Mouse (Mus musculus) embryonic stem cell, embryonic (primary cell): ENCODE measurements around the gene Arl3.

Source experiments
- CTCF ChIA-PET, 4 experiments: fragments of 300-600 bp in 2 of 4; fragments of 350-600 bp in 2 of 4; sonication (Branson Sonifier 250); formaldehyde crosslinking; loops; one replicate each; lab custom pipeline; 2022; ENCODE audit warnings: inconsistent platforms in 2 of 4; lab: Charles Lee
- POLR2A ChIA-PET, 4 experiments: fragments of 300-600 bp in 2 of 4; fragments of 350-600 bp in 2 of 4; sonication (Branson Sonifier 250); formaldehyde crosslinking; loops; one replicate each; lab custom pipeline; 2022; ENCODE audit warnings: antibody characterized with exemption in 4 of 4, inconsistent platforms in 1 of 4; lab: Charles Lee

The Arl3 gene

GRCm38 (mm10) chr19:46522433-46523044 is 50.5 kb downstream of the Arl3 start:
- CTCF ChIA-PET = interaction anchor here in 3 of 4 experiments (0.5 to 2.1 kb wide), 5 partner anchors 12 to 1022 kb away, joined by 3 to 10 read pairs (median 4); no protein-coding TSS in a partner anchor
- POLR2A ChIA-PET = interaction anchor here (0.6 to 20.7 kb wide), 27 partner anchors 9 to 563 kb away, joined by 3 to 534 read pairs (median 4); partner anchors contain the start of gene Trim8 (in 2 of the 4)

- POLR2A ChIA-PET = interaction anchor here (0.6 to 20.7 kb wide), 11 partner anchors 11 to 1978 kb away, joined by 3 to 534 read pairs (median 4); partner anchors contain the start of gene Trim8 (in 2 of the 4)
These were observed 51.3 kb downstream of the Arl3 start for GRCm38 (mm10) chr19:46521698-46522097.

GRCm38 (mm10) chr19:46518828-46519621 is 54.0 kb downstream of the Arl3 start:
- ChIA-PET POLR2A (interaction anchor here (0.5 to 34.8 kb wide), 20 partner anchors 10 to 450 kb away, joined by 3 to 957 read pairs (median 4); partner anchors contain the start of genes Trim8 (in 2 of the 4) and Sufu (in 1 of the 4)), CTCF (interaction anchor here (0.6 to 2.1 kb wide), 14 partner anchors 8 to 931 kb away, joined by 3 to 18 read pairs (median 6); no protein-coding TSS in a partner anchor)

More at GRCm38 (mm10) chr19:46521698-46522097, 51.3 kb downstream of the Arl3 start:
- CTCF ChIA-PET = interaction anchor here (0.7 to 1.1 kb wide), 5 partner anchors 11 to 66 kb away, joined by 3 to 4 read pairs (median 3); no protein-coding TSS in a partner anchor

DNA sequence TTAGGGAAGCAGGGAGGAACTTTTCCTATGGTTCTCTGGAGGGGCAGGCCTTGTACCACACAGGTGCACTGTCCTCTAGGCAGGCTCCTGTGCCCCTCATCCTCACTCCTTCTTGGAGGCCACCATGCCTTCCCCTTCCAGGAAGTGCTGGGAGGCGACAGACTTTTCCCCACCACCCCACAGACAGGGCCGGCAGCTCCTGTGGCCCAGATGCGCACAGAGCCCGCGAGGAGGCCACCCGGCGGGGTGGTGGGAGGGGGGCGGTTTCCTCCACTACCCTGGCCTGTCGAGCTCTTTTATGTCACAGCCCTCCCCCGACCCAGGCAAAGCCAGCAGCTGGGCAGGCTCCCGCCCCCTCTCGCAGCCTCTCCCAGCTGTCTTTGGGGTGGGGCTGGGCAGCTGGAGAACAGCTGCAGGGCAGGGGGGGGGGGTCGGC is 54.6 kb downstream of the Arl3 start:
- POLR2A ChIA-PET = interaction anchor here (0.6 to 34.8 kb wide), 21 partner anchors 9 to 449 kb away, joined by 3 to 957 read pairs (median 4); partner anchors contain the start of genes Trim8 (in 2 of the 4) and Sufu (in 1 of the 4)
- CTCF ChIA-PET = interaction anchor here (0.6 to 2.1 kb wide), 13 partner anchors 8 to 932 kb away, joined by 3 to 18 read pairs (median 5); no protein-coding TSS in a partner anchor

DNA sequence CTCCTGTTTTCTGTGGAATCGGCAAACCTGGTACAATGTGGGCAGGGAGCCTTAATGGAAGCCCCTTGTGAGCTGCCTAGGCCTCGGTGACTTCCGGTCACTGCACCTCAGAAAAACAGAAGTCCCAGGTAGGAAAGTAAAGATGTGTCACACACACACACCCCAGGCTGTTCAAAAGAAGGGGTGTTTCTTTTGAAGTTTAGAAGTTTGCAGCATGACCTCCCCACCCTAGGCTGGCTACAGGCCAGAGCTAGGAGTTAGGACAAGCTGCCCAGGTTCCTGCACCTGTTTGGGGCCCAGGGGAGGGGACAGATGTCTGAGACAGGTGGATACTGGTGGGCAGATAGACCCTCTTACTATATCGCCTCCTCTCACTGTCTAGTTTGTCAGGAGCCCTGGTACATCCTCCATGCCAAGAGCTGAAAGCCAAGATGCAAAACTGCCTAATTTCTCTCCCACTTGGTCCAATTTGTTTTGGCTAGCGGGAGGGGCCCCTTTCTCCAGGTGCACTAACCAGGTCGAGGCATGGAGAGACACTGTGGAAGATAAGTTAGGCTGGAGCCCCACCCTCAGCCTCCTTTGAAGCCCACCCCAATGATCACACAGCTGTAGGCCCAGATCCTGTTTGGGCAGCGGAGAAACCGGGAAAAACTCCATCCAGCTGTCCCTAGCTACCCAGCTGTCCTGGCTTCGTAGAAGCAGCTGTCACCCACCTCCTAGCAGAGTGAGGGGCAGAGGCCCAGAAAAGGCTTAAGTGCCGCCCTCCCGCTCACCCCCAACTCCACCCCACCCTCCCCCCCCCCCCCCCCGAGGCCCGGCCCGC is 55.3 kb downstream of the Arl3 start:
- ChIA-PET POLR2A (interaction anchor here (0.6 to 34.8 kb wide), 24 partner anchors 9 to 603 kb away, joined by 3 to 957 read pairs (median 4); partner anchors contain the start of gene Trim8 (in 2 of the 4)), CTCF (interaction anchor here in 3 of 4 experiments (0.6 to 2.1 kb wide), 8 partner anchors 9 to 243 kb away, joined by 3 to 9 read pairs (median 4); no protein-coding TSS in a partner anchor)

DNA sequence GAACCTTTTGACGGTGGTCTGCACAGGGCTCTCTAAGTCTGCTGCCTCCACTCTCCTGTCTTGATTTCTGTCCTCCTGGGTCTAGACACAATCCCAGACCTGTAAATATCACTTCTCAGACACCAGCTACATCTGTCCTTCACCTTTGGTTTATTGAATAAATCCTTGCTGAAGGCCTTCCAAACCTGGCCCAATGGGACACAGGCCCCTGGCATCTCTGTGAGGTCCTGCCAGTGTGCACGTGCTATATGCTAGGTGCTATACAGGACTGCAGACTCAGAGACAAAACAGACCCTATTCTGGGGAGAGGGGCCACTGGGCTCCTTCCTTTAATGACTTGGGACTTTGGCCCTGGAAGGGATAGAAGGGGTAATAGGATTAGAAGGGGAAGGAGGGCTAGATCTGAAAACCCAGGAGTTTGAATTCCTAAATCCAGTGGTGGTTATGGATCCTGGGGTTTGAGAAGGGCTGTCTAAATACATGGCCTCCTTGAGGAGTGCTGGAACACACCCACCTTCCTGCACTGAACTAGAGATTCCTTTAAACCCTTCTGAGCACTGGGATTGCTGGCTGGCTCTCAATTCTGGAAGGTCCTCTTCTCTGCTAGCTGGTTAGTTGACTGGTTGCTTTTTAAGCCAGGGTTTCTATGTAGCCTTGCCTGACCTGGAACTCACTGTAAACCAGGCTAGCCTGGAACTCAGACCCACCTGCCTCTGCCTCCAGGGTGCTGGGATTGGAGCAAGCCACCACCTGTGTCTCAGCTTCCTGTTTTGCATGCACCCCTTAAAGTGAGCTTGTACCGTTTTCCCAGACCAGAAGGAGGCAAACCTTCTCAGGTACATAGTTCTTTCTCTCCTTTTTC is 56.1 kb downstream of the Arl3 start:
- ChIA-PET CTCF (interaction anchor here in 2 of 4 experiments (1.3 to 2.1 kb wide), 4 partner anchors 8 to 82 kb away, joined by 4 to 9 read pairs (median 6); no protein-coding TSS in a partner anchor), POLR2A (interaction anchor here (0.5 to 34.8 kb wide), 17 partner anchors 7 to 368 kb away, joined by 3 to 957 read pairs (median 4); partner anchors contain the start of genes Trim8 (in 2 of the 4) and Sufu (in 1 of the 4))

DNA sequence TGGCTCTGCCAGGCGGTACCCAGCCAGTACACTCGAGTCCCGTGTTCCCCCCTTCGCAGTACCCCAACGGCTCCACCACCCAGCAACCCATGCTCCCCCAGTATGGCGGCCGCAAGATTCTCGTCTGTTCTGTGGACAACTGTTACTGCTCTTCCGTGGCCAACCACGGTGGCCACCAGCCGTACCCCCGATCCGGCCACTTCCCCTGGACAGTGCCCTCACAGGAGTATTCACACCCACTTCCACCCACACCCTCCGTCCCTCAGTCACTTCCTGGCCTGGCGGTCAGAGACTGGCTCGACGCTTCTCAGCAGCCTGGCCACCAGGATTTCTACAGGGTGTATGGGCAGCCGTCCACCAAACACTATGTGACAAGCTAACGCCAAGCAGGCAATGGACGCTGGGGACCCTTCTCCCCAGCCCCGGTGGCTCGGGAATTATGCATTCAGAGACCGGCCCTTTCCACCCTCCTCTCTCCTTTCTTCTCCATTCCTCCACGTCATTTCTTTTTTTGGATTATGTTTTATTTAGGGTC is 57.6 kb downstream of the Arl3 start:
- CTCF ChIA-PET = interaction anchor here in 2 of 4 experiments (1.0 to 2.5 kb wide), 3 partner anchors 9 to 14 kb away, joined by 3 to 6 read pairs (median 4); no protein-coding TSS in a partner anchor
- POLR2A ChIA-PET = interaction anchor here in 3 of 4 experiments (1.0 to 34.8 kb wide), 15 partner anchors 8 to 159 kb away, joined by 3 to 957 read pairs (median 4); partner anchors contain the start of genes Sufu (in 2 of the 3), Trim8 (in 2 of the 3), Arl3 (in 1 of the 3) and Sfxn2 (in 1 of the 3)

DNA sequence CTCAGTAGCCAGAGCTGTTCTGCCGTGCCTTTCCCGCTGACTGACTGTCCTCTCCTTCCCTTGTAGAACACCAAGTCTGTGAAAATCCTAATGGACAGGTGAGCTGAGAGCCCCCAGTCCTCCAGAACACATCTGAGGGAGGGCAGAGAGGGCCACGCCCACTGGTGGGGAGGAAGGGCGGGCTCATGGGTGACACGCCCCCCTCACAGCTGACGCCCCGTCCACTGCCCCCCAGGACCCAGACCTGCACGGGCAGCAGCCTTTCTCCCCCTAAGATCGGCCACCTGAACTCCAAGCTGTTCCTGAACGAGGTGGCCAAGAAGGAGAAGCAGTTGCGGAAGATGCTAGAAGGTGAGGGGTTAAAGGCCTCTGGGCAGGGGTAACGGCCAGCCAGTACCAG is 58.6 kb downstream of the Arl3 start:
- ChIA-PET CTCF (interaction anchor here in 2 of 4 experiments (0.6 to 2.5 kb wide), 4 partner anchors 10 to 103 kb away, joined by 3 to 6 read pairs (median 4); no protein-coding TSS in a partner anchor), POLR2A (interaction anchor here in 3 of 4 experiments (1.0 to 34.8 kb wide), 13 partner anchors 8 to 158 kb away, joined by 3 to 957 read pairs (median 5); partner anchors contain the start of genes Trim8 (in 2 of the 3), Arl3 (in 1 of the 3), Sfxn2 (in 1 of the 3) and Sufu (in 1 of the 3))

DNA sequence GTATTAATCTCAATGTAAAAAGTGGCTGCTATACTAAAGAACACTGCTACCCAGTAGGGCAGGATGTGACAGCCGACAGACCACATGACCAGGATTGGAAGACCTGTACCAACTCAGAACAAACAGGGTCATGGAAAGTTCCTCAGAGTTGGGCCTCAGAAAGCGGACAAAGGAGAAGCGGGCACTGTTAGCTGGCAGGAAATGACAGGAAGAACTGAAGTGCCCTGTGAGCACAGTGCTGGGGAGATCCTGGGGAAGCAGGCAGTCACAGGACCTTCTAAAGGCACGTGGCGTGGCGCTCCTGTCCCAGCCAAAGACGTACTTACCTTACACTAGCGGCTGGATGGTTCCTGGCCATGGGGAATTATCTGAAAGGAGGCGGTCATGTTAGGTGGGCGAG is 61.7 kb downstream of the Arl3 start:
- ChIA-PET CTCF (interaction anchor here (0.5 to 2.3 kb wide), 56 partner anchors 7 to 909 kb away, joined by 3 to 27 read pairs (median 4); partner anchors contain the start of genes Fbxl15 (in 1 of the 4), Pdcd11 (in 1 of the 4), Usmg5 (in 1 of the 4) and Wbp1l (in 1 of the 4)), POLR2A (interaction anchor here (0.6 to 47.3 kb wide), 34 partner anchors 8 to 1113 kb away, joined by 3 to 957 read pairs (median 4); partner anchors contain the start of genes Trim8 (in 2 of the 4), Arl3 (in 1 of the 4), Borcs7 (in 1 of the 4) and Cuedc2 (in 1 of the 4))

DNA sequence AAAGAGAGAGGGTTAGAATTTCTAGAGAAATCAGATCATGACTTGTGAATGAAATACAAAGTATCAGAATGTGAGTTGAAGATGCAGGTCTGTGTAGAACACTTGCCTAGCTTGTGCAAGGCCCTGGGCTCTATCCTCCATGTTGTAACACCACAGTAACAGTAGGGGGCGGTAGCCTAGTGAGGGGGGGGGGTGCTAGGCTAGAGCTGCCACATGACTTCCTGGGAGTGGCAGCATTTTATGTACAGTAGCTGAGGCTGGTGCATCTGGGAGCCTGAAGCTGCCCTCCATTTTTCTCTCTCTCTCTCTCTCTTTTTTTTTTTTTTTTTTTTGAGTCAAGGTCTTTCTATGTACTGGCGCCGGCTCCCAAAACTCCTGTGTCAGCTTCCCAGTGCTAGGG is 62.2 kb downstream of the Arl3 start:
- ChIA-PET CTCF (interaction anchor here (0.5 to 2.3 kb wide), 70 partner anchors 8 to 1508 kb away, joined by 3 to 27 read pairs (median 4); partner anchors contain the start of genes Fbxl15 (in 1 of the 4), Pdcd11 (in 1 of the 4), Trim8 (in 1 of the 4) and Usmg5 (in 1 of the 4)), POLR2A (interaction anchor here (0.5 to 47.3 kb wide), 51 partner anchors 8 to 1112 kb away, joined by 3 to 957 read pairs (median 4); partner anchors contain the start of genes Trim8 (in 2 of the 4), Arl3 (in 1 of the 4), Borcs7 (in 1 of the 4) and Sfxn2 (in 1 of the 4))

GRCm38 (mm10) chr19:46510401-46510800 is 62.6 kb downstream of the Arl3 start:
- CTCF ChIA-PET = interaction anchor here (0.6 to 2.3 kb wide), 49 partner anchors 8 to 1508 kb away, joined by 3 to 27 read pairs (median 4); partner anchors contain the start of genes Fbxl15 (in 1 of the 4), Trim8 (in 1 of the 4) and Wbp1l (in 1 of the 4)
- POLR2A ChIA-PET = interaction anchor here (0.5 to 47.3 kb wide), 47 partner anchors 7 to 1112 kb away, joined by 3 to 957 read pairs (median 4); partner anchors contain the start of genes Trim8 (in 2 of the 4), Arl3 (in 1 of the 4), Borcs7 (in 1 of the 4) and Sfxn2 (in 1 of the 4)

DNA sequence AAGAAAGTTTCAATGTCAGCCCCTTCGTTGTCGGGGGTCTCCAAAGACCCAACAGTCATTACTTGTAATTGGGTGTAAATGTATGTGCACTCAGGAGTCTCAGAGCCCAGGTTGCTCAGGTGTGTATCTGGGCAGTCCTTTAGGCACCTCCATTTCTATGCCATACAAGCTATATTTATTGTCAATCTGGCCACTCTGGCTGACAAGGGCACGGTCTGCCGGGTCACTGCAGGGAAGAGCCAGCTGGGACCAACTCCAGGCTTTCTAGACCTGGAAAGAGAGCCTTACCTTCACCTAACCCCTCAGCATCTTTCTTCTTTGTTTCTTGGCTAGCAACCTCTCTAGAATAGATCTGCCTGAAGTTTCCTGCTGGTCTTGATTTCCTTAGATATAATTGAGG is 63.3 kb downstream of the Arl3 start:
- CTCF ChIA-PET = interaction anchor here in 3 of 4 experiments (1.0 to 2.3 kb wide), 10 partner anchors 8 to 251 kb away, joined by 3 to 27 read pairs (median 6); no protein-coding TSS in a partner anchor
- POLR2A ChIA-PET = interaction anchor here (0.5 to 47.3 kb wide), 16 partner anchors 7 to 659 kb away, joined by 3 to 957 read pairs (median 6); partner anchors contain the start of gene Trim8 (in 2 of the 4)

DNA sequence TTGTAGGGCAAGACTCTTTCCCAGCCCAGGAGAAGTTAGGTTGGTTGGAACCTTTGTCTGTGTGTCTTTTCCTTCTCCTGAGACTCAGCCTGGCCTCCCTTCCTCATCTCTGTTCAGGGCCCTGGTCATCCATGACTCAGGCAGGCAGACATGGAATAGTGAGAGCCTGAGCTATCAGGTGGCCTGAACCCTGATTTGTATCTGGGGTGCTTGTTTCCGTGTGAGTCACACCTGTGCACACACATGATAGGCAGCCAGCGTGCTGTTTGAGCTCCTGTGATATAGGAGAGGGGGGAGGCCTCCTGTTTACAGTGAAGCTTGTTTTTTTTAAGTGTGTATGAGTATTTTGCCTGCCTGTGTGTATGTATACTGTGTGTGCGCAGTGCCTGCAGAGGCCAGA is 63.8 kb downstream of the Arl3 start:
- ChIA-PET POLR2A (interaction anchor here (0.5 to 47.3 kb wide), 20 partner anchors 6 to 1394 kb away, joined by 3 to 957 read pairs (median 4); partner anchors contain the start of gene Trim8 (in 2 of the 4)), CTCF (interaction anchor here in 2 of 4 experiments (1.0 to 1.9 kb wide), 2 partner anchors 9 to 251 kb away, joined by 3 to 6 read pairs; no protein-coding TSS in a partner anchor)

GRCm38 (mm10) chr19:46508738-46509137 is 64.3 kb downstream of the Arl3 start:
- CTCF ChIA-PET = interaction anchor here in 2 of 4 experiments (0.6 to 1.9 kb wide), 3 partner anchors 9 to 252 kb away, joined by 3 to 11 read pairs (median 6); no protein-coding TSS in a partner anchor
- POLR2A ChIA-PET = interaction anchor here (0.5 to 47.3 kb wide), 18 partner anchors 6 to 1394 kb away, joined by 3 to 957 read pairs (median 4); partner anchors contain the start of gene Trim8 (in 2 of the 4)
